Mouse (Mus musculus) T-helper 2 cell (primary cell): ENCODE measurements around the gene Sco2.

Experiments
- in situ Hi-C: fragments of 300-600 bp; cut with MboI, MseI; formaldehyde crosslinking; loops from one replicate; pipeline ENCODE4 v1.15.1; 2025; ENCODE audit warnings: high pct_unique_total_duplicates

Gene Sco2

DNA sequence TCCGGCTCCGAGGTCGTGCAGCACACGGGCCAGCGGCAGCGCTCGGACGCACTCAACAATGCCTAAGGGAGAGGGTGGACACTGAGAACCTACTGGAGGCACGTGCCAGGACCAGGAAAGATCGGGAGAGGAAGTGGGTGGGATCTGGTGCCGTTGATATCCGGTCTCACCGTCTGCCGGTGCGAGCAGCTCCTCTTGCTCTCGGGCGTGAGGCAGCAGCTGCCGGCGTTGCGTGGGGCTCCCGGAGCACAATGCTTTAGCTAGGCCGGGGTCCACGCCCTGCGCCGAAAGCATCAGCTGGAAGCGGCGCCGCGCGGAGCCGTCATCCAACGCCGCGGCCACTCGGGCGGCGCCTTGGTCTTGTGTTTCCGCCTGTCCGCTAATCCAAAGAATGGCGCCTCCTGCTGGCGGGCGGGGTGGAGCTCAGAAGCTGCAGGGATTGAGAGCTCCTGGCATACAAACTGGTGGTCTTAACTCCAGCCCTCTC is at the start of gene Sco2:
Gene Sco2 (minus strand): TSS at position 85 of the 487 bp plus-strand sequence.
- in situ Hi-C loops: loop anchor here (5.0 to 25.0 kb wide), 2 partner anchors 552 to 637 kb away; partner anchors contain the start of gene Brd1

DNA sequence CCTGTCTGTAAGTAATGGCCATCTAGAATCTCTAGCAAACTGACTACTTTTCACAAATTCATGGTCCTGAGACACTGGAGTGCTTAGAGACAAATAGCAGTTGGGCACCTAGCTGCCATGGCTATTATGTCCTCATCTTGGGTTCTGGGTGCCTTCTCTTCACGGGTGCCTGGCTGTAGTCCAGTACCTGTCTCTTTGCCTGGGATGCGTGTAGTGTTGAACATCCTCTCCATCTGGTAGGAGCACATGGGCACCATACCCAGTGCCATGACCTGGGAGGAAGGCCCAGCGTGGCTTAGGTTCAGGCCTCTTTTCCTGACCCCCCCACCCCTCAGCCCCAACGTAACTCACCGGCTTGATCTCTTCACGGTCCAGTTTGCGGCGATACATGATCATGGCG is 48.3 kb upstream of the Sco2 start:
- in situ Hi-C loops: no loop called here

DNA sequence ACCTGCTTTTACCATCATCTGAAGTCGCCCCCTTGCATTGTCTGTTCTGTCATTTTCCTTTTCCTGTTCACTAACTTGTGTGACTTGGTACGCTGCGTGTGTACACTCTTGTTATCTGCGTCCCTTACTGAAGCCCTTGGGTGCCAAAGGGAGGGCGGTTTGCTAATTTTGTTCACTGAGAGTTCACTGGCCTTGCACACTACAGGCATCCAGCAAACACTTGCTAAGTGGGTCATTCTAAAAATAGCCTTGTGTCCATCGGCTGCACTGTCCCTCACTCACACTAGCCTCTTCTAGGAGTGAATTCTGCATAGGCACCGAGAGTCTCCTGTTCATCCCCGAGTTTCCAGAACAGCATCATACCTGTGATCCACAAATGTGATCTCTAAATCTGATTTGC is 41.6 kb upstream of the Sco2 start:
- in situ Hi-C loops: no loop called here

DNA sequence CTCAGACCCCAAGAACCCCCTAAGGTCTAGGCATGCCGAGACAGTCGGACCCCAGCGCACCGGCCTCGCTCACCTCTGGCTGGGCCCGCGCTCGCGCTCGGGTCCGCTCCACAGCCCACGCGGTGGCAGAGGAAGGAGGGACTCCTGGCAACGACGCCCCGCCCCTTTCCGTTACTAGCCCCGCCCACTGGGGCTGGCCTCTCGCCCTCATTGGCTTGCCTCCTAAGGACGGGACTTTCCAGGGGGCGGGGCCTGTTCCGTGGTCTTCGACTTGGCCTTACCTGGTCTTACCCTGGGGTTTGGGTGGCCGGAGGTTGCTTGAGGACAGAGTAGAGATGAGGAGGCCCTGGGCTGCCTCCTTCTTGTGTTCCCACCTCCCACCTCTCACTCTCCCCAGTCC is 36.5 kb upstream of the Sco2 start, which contains the start of gene Syce3:
Gene Syce3 (minus strand): TSS at position 386 of the 400 bp plus-strand sequence.
- in situ Hi-C loops: no loop called here

DNA sequence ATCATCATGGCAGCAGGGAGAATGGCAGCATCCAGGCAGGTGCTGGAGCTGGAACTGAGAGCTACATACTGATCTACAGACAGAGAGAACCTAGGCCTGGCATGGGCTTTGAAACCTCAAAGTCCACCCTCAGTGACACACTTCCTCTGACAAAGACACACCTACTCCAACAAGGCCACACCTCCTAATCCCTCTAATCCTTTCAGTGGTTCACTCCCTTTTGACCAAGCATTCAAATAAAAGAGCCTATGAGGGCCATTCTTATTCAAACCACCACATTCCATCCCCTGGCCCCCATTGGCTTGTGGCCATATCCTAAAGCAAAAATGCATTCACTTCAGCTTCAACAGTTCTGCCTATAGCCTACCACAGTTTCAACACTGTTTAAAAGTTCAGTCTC is 33.0 kb upstream of the Sco2 start:
- in situ Hi-C loops: no loop called here

DNA sequence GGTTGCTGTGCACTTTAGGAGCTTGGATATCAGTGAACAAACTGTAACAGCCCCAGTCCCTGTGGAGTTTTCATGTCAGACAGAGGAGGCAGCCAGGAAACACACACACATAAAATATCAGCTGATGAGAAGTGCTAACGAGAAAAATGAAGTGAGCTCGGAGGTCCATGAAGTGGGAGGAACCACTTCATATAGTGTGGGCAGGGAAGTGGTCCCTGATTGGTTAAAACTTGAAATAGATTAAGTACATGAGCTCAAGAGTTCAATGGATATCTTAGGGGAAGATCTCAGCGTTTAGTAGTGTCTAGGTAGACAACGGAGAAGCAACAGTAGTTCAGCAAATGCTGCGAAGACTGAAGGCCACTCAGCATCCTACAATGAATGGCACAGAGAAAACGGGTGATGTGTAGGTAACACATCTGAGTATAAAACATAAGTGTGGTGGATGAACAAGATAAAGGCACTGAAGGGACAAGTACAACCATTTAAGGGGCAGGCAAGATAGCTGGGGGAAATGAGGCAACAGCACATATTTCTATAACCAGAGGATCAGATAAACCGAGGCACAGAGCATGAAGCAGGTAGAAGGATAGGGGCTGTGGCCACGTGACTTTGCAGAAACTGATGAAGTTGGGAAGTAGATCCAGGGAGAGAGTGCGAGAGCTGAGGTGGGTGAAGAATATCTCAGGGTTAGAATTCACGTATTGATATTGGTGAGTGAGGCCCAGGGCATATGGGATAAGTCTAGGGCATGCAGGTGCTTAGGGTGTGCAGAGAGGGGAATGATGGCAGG is 31.4 kb upstream of the Sco2 start:
- in situ Hi-C loops: no loop called here

DNA sequence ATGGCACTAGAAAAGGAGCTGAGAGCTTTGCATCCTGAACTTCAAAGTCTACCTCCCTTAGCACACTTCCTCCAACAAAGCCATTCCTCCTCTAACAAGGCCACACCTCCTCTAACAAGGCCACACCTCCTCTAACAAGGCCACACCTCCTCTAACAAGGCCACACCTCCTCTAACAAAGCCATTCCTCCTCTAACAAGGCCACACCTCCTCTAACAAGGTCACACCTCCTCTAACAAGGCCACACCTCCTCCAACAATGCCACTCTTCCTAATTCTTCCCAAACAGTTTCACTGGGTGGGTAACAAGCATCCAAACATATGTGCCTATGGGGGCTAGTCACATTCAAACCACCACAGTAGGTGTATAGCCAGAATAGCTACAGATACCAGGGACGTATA is 28.8 kb upstream of the Sco2 start:
- in situ Hi-C loops: no loop called here

DNA sequence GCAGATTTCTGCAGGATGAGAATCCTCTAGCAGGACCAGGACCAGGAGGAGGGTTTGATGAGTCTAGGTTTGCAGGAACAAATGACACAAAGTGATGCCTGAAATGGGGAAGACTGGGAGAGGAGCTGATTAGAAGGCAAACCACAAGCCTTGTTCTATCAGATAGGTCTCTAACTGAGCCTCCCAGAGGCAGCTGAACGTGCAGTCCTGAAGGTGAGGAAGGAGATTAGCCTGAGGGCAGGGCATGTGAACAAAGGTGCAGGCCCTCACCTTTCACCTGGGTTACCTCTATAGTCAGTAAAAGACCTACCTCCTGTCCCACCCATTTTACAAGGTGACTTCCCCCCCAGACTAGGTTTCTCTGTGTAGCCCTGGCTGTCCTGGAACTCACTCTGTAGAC is 26.1 kb upstream of the Sco2 start:
- in situ Hi-C loops: no loop called here

DNA sequence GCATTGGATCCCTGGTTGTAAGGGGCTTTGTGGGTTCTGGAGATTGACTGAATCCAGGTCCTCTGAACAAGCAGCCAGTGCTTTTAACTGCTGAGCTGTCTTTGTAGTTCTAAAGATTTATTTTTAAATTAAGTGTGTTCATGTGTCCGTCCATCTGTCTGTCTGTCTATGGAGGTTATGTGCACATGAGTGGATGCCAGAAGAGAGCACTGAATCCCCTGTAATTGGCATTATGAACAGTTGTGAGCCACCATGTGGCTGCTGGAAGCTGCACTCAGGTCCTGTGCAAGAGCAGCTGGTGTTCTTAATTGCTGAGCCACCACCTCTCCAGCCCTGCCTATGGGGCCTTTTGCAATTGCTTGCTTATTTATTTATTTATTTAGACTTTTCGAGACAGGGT is 24.5 kb upstream of the Sco2 start:
- in situ Hi-C loops: no loop called here

DNA sequence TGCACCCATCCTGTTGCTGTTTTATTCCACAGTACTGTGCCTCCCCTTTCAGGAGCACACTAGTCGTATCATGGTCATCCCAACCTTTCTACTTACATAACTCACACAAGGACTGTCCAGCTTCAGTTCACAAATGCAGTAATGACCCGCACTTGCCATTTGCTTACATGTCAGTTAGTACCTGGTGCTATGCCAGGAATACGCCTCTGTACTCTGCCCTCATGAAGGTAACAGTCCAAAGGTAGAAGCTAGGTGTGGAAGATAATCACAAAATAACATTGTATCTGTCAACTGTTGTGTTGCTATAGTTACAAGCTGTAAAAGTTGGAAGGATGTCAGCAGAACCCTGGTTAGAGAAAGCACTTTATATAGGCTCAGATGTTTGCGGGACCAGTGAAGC is 23.2 kb upstream of the Sco2 start:
- in situ Hi-C loops: no loop called here

DNA sequence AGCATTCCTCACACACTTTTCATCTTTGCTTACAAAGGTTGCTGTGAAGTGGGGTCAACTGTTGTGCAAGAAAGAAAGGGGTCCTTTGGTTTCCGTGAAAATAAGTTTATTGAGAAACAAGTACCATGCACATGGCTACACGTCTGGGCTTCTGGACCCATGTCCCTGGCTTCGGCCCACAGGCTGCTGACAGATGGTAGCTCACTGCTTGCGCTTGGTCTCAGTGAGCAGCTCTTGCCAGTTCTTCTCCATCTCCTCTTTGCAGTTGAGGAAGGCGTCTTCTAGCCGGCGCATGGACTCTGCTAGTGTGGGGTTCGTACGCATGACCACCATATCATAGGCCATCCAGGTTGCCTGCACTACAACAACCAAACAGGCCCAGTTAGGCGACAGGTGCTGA is 16.4 kb upstream of the Sco2 start:
- in situ Hi-C loops: no loop called here

DNA sequence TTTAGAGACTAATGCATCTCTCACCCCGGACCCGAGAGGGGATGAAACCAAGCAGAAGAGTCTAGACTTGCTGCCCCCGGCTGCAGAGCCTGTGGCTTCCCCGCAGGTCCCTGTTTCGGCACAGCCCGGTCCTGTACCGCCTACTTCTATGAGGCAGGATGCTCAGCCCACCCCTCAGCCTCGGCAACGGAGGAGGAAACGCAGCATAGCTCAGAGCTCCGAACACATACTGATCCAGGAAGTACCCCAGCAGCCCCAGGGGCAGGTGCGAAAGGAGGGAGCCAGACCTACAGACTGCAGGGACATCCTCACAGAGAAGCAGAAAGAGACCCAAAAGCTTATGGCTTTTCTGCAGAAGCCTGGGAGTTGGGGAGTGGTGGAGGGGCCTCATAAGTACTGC is 13.5 kb upstream of the Sco2 start:
- in situ Hi-C loops: no loop called here

DNA sequence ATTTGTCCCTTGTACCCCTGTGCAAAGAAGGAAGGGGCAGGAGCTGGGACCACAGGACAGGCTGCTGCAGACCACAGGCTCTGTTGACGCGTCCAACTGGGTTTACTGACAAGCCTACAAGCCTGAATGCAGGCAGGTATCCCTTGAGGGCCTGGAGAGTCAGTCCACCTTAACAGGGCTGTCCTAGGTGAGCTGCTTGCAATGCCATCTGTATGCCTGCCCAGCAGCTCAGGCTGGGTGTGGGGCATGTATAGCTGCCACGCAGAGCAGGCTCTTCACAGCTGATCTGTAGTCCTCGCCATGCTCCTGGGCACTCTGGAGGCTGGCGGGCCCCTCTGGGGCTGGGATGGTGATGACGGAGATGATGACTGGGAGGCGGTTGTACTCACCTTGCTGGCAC is 11.0 kb upstream of the Sco2 start, which contains the start of gene Klhdc7b:
Gene Klhdc7b (plus strand): TSS at position 301 of the 400 bp plus-strand sequence.
- in situ Hi-C loops: loop anchor here (5.0 kb wide), 1 partner anchor 42 kb away; no protein-coding TSS in a partner anchor

DNA sequence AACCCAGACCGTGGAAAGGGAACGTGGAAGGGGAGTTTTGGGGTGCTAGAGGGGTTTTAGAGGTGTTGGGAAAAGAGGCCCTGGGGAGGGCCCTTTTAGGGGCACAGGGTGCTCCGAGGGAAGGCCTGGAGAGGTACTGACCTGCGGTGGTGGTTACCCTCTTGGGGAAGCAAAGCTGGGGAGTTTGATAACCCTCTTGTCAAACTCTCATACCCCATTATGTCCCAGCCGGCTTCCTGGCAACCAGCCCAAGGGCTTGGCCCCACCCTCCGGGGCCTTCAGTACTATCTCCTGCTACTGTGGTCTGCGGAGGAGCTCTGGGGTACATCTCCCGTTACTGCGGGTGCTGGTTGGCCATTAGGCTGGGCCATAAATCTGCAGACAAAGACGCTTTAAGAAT is 5.8 kb upstream of the Sco2 start:
- in situ Hi-C loops: no loop called here

DNA sequence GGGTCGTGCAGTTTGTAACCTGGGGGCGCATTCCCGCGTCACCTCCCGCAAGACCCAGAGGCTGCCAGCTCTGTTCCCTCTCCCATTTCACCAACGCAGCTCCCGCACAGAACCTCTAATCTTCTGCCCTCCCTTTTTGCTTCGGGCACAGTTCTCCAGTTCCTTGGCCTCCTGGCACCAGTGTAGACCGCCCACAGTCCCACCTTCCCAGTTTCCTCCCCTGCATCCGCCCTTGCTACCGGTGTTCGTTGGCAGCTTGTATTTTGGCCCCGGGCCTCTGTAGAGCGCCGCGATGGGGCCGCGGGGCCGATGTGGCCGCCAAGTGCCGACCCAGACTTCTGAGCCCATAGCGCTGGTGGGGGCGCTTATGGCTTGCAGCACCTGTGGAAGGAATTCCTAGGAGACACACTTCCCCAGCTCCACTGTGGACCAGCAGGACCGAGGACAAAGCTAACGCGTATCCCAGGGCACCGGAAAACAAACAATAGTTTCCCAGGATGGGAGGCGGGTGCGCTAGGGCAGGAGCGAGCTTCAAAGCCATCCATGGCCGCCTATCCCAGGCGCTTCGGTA is 5.3 kb upstream of the Sco2 start, which contains the start of gene Odf3b:
Gene Odf3b (minus strand): TSS at position 452 of the 571 bp plus-strand sequence.
- in situ Hi-C loops: no loop called here

DNA sequence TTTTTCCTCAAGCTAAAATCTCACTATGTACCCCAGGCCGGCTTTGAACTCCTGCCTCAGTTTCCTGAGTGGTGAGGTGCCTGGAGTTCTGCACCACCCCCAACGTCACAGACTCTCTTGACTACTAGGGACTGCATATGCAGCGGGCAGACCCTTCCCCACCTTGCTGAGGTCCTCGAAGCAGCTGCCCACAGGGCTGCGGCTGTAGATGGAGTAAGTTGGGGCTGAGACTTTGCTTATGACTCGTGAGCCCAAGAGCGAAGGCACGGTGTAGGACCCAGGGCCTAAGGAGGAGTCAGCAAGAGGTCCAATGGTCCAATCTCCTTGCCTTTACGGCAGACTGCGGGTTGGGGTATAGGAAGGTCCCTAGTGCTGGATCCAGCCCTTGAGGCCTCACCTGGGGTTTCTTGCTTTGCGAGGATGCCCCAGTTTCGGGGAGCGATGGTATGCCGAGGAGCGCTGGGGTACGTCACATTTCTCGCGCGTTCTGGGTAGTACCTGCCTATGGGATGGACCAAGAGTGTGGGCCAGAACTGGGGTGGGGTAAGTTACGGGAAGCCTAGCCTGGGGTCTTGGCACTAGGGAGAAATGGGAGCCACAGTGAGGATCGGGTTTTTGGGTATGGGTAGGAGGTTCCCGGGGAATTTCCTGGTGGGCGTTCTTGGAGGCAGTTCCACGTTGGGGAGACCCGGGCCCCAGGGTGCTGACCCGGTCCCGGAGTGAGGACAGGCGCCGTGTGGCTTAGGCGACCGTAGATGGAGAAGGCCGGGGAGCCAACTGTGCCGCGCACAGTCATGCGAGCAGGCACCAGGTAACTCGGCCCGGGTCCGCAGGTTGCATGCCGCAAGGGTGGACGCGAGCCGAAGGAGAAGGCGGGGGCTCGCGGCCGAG is 4.5 kb upstream of the Sco2 start:
- in situ Hi-C loops: no loop called here

DNA sequence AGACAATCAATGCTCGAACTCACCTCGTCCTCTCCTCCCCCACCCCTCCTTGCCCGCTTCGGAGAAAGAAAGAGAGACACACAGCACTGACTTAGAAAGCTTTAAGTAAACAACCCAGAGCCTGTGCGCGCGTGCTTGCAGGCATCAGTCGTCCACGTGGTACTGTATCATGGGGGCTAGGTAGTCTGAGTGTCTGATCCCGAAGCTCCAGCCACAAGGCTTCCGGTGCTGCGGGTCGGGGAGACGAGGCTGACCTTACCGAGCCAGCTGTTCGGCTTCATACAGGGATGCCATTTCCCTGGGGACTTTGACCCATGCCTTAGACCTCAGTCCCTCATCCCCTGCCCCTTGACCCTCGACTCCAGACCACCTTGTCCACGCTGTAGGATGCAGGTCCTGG is 3.7 kb upstream of the Sco2 start:
- in situ Hi-C loops: no loop called here

DNA sequence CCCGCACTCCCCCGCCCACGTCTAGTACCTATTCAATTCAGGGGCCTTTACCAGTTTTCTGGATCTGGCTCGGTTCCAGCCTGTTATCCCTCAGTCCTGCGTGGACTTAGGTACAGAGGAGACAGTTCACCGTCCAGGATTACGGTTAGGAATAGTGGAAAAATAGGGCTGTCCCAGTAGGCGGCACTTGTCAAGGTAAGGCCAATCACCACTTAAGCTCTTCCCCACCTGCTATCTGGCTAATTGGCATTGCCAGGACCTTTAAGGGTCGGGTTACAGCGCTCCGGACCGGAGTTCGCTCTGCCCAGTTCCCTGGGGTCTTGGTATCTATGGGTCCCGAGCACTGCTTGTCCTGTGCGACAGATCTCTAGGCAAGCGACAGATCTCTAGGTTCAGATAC is 3.3 kb upstream of the Sco2 start, which contains the start of gene Tymp:
Gene Tymp (minus strand): TSS at position 83 of the 400 bp plus-strand sequence.
- in situ Hi-C loops: no loop called here

DNA sequence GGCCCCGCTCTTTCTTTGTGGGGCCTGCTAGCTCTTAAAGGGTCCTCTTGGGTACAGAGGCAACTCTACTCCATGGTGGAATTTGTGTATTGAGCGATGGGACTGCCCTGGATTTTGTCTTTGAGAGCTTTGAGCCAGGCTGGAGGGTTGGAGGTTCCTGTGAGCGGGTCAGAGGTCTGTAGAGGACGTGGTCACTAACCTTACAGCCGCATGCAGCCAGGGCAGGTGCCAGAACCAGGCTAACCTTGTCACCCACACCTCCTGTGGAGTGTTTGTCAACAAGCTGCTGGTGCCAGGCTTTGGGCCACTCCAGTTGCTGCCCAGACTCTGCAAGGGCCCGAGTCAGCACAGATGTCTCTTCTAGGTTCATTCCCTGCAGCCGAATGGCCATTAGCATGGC is 2.4 kb upstream of the Sco2 start:
- in situ Hi-C loops: no loop called here

DNA sequence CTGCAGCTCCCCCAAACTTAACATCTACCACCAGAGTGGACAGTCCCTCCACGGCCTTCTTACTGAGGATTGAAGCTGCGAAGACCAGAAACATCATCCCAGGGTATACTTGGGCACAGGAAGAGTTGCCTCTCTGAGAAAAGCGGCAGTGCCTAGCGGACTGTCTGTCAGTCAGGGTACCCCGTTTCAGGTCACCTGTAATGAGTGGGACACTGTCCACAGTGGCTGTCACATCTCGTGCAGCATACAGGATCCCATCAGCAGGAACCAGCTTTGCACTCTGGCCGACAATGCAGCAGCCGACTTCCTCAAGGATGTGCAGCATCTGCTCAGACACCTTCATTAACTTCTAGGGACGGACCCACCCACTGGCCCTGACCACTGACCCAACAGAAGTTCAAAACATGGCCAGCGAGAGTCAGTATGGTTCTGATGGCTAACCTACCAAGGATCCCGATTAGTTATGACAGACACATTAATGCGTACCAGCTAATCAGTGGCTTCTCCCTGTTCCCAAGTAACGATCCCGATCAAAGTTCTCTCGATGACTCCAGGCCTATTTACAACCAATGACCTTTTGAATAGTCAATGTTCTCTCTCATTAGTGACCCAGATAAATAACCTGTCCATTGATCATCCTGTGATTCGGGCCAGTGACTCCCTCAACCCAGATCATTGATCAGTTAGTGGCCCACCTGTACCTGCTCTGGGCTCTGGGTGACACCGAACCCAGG is 1.3 kb upstream of the Sco2 start:
- in situ Hi-C loops: loop anchor here (5.0 to 25.0 kb wide), 2 partner anchors 553 to 638 kb away; partner anchors contain the start of gene Brd1

DNA sequence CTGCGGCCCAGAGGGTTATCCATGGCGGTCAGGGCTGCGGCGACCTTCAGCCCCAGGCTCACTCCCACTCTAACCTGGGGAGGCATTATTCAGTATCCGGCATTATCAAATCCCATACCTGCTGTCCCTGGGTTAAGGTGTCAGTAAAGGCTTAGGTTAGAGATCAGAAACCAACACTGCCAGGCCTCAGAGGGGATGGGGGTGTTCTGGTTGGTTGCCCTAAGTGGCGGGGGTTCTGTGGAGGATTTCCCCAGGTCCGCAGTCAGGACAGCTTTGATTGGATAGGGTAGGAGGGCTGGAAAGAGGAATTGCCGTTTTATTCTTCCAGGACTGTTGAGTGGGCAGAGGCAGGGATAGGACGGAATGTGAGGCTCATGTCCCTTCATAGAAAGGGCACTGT is 694 bp upstream of the Sco2 start:
- in situ Hi-C loops: loop anchor here (5.0 to 25.0 kb wide), 2 partner anchors 552 to 637 kb away; partner anchors contain the start of gene Brd1
